Mouse (Mus musculus) kidney, postnatal 0 days (tissue): Measurements from ENCODE around the gene Atp1a2. TPM values are rescaled to one million over a fixed set of nuclear protein-coding genes. Genes with fewer than 3 reads are reported as not detected.
"Not testable (repeated sequence)": the region's sequence is repeated elsewhere in the genome, so short reads cannot be mapped to it uniquely, and the experiment has no call there.

Experiments
- ATAC-seq: fragments of 200-750 bp; cut with Nextera tagmentation; replicated peaks from 2 replicates; pipeline ENCODE4 v1.8.0; 2017; ENCODE audit warnings: low read depth, moderate number of reproducible peaks, moderate TSS enrichment, moderate library complexity; ENCODE audit not compliant: low FRiP score
- DNase-seq: peaks from one replicate; pipeline ENCODE4 v3.0.0-alpha.2; 2016; ENCODE audit warnings: low spot score
- H3K27ac ChIP-seq: fragments of 300-500 bp; sonication (generic); 2 replicates; pipeline ENCODE4 v1.5.1; 2014; ENCODE audit warnings: mild to moderate bottlenecking
- H3K27me3 ChIP-seq: fragments of 300-500 bp; sonication (generic); 2 replicates; pipeline ENCODE4 v1.6.1; 2014; ENCODE audit warnings: low read length, mixed read lengths; ENCODE audit not compliant: insufficient read depth
- H3K36me3 ChIP-seq: fragments of 300-500 bp; sonication (generic); 2 replicates; pipeline ENCODE4 v1.6.1; 2014; ENCODE audit warnings: low read length, mixed read lengths; ENCODE audit not compliant: insufficient read depth
- H3K4me1 ChIP-seq: fragments of 300-500 bp; sonication (generic); replicated peaks from 2 replicates; pipeline ENCODE4 v1.6.1; 2014; ENCODE audit warnings: antibody characterized with exemption, low read length, mixed read lengths; ENCODE audit not compliant: insufficient read depth
- H3K4me2 ChIP-seq: fragments of 300-500 bp; sonication (generic); 2 replicates; pipeline ENCODE4 v1.6.1; 2014; ENCODE audit warnings: mild to moderate bottlenecking, low read length, moderate library complexity, mixed read lengths
- H3K4me3 ChIP-seq: fragments of 300-500 bp; sonication (generic); replicated peaks from 2 replicates; pipeline ENCODE4 v1.5.1; 2014; ENCODE audit warnings: low read depth, low read length
- H3K9ac ChIP-seq: fragments of 300-500 bp; sonication (generic); 2 replicates; pipeline ENCODE4 v1.6.1; 2014; ENCODE audit warnings: low read depth, low read length
- H3K9me3 ChIP-seq: fragments of 300-500 bp; sonication (generic); replicated peaks from 2 replicates; pipeline ENCODE4 v1.6.1; 2016; ENCODE audit warnings: low read length, inconsistent platforms, mixed read lengths
- CTCF ChIP-seq: IDR thresholded peaks from 2 replicates; pipeline ENCODE4 v1.5.1; 2016; ENCODE audit warnings: antibody characterized with exemption, low read depth, mild to moderate bottlenecking, moderate library complexity
- WGBS: fragments of 180-500 bp; shearing (Covaris S2); extraction: QIAGEN DNeasy Blood & Tissue Kit; methylation state at CpG from one replicate; pipeline ENCODE4 v1.1.7; 2014; 5-methylcytosine and 5-hydroxymethylcytosine counted together
- polyA plus RNA-seq: library from polyadenylated mRNA; unstranded; fragments of >200 nt; fragmentation: Nextera tagmentation; extraction: Ambion mirVana; gene quantifications from 2 replicates; pipeline ENCODE4 v1.2.1, GENCODE M21; 2015

Atp1a2 gene
- polyA plus RNA-seq, 1 experiment from 2014 or later = 1.6 TPM

DNA sequence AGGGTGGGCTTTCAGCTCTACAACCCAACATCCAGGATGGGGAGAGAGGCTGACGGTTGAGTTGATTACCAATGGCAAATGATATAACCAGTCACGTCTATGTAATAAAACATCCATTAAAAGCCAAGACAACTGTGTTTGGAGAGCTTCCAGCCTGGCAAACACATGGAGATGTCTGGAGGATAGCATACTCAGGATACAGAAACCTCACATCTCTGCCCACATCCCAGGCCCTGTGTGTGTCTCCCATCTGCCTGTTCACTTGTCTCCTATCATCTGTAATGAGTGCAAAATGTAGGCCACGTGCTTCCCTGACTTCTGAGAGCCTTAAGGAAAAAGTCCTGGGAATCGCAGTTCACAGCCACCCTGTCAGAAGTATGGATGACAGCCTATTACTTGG, 50.6 kb downstream of the Atp1a2 start:
- no peak overlapping the region for H3K4me3 ChIP-seq
- no peak for DNase-seq
- 67% methylated on average over 4 of the region's 4 CpGs for WGBS
- no peaks in the 10 kb centered on the region for H3K36me3 ChIP-seq
- ATAC-seq = no peak
- TF ChIP-seq CTCF = no peak
- H3K27ac ChIP-seq = no peak overlapping the region
- no peaks in the 10 kb centered on the region for H3K27me3 ChIP-seq
- no peak overlapping the region for H3K9ac ChIP-seq
- H3K4me2 ChIP-seq = no peak overlapping the region
- H3K4me1 ChIP-seq = 0 out of 2 replicates have a peak, but pooled peaks cover 4% of the 10 kb centered on the region
- H3K9me3 ChIP-seq = no peaks in the 10 kb centered on the region

DNA sequence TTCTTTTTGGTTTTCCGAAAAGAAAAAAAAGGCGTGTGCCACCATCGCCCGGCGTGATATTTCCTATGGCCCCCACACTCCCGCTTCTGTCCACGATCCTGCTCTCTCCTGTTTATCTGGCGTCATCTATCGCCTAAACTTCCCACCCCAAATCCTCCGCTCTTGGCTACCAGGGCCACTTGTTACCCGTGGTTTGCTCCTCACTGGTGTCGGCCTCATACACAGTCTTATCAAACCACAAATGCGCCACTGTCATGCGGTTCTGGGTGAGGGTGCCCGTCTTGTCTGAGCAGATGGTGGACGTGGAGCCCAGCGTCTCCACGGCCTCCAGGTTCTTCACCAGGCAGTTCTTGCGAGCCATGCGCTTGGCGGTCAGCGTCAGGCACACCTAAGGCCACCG, 53.2 kb downstream of the Atp1a2 start:
- H3K9ac ChIP-seq, H3K9me3 ChIP-seq, ATAC-seq, DNase-seq, H3K27me3 ChIP-seq, H3K4me2 ChIP-seq, H3K36me3 ChIP-seq, H3K27ac ChIP-seq, H3K4me3 ChIP-seq, H3K4me1 ChIP-seq: not testable (repeated sequence)
- WGBS = 50% methylated on average over 23 of the region's 23 CpGs

DNA sequence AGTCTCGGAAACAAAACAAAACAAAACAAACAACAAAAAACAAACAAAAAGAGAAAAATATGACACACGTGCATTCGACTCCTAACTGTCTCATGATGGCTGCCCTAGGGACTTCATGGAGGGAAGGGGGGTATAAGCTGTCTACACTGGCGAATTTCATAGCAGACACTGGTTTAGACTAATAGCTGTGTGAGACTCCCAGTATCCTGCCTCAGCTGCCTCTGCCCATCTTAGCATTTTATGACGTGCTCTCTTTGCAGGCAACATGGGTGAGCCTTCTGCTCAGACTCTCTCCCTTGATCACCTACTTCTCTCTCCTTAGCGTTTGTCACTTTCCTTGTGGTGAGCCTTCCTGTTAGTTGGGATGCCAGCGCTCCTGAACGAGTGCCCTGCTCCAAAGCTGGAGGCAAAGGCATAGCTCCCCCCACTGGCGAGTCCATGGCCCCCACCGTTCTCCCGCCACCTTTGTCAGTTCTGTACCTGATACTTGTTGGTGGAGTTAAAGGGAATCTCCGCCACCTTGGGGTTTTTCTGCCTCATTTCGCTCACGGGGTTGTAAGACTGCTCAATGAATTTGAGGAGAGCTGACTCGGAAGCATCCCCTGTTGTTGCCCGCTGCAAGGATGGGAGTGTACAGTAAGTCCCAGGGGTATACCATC, 54.2 kb downstream of the Atp1a2 start:
- peaks cover 8% of the 10 kb centered on the region; the same call in 1 of the 2 replicates for H3K4me1 ChIP-seq
- ATAC-seq = no peak
- no peaks in the 10 kb centered on the region for H3K9me3 ChIP-seq
- no peak overlapping the region for H3K9ac ChIP-seq
- no peak overlapping the region for H3K27ac ChIP-seq
- H3K4me3 ChIP-seq = no peak overlapping the region
- no peaks in the 10 kb centered on the region for H3K27me3 ChIP-seq
- no peaks in the 10 kb centered on the region for H3K36me3 ChIP-seq
- 35% methylated on average over 16 of the region's 16 CpGs for WGBS
- peak; percentile 53 for TF ChIP-seq CTCF
- no peak overlapping the region for H3K4me2 ChIP-seq
- DNase-seq = no peak

DNA sequence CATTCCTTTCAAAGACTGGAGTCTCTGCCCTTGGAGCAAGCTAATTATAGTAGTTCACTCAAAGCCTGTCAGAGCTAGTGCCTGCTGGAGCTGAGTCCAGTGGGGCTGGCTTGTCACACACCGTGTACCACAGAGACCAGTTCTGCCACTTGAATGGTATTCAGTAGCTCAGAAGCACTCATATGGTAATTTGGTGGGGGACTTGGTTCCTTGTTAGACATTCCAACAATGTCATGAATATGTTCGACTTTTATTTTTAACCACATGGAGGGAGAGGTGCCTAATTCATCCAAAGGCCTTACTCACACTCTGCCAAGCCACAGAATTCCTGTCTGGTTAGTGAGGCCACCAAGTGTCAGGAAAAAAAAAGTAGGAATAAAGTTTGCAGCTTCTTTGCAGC, 55.5 kb downstream of the Atp1a2 start:
- Histone ChIP-seq H3K4me1 (peaks cover 8% of the 10 kb centered on the region; the same call in 1 of the 2 replicates), H3K27me3 (no peaks in the 10 kb centered on the region), H3K4me3 (no peak overlapping the region), H3K36me3 (no peaks in the 10 kb centered on the region), H3K9ac (no peak overlapping the region), H3K9me3 (no peaks in the 10 kb centered on the region), H3K27ac (peak overlapping the region; percentile 71), H3K4me2 (no peak overlapping the region)
- ATAC-seq (peak; percentile 91), DNase-seq (peak; percentile 53)
- 48% methylated on average over 2 of the region's 2 CpGs for WGBS
- TF ChIP-seq CTCF = no peak

DNA sequence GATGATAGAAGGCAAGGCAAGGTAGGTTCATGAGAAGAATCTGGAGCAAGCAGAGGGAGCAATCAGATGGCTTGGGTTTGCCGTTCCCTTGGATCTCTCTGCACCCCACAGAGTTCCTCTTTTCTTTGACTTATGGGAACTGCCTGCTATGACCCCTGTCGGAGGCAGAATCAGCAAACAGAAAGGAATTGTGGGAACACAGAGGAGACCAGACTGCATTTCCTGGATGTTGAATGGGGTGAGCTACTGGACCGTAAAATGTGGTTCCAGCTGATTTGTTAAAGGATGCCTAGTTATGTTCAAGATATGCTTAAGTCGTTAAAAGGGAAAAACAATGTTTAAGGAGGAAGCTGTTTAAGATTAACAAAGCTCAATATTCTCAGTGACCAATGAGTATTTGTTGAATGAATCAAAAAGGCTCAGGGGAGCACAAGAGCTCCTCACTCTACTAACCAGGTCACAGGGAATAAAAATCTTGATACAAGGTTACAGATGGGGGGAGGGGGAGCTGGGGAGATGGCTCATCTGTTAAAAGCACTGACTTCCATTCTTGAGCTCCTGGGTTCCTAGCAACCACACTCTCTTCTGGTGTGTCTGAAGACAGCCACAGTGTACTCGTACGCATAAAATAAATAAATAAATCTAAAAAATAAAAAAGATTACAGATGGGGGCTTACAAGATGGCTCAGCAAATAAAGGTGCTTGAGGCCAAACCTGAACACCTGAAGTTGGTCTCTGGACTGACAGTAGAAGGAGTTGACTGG, 56.7 kb downstream of the Atp1a2 start:
- no peak; the same call in 1 of the 2 replicates for ATAC-seq
- peak overlapping the region; percentile 71 for H3K27ac ChIP-seq

DNA sequence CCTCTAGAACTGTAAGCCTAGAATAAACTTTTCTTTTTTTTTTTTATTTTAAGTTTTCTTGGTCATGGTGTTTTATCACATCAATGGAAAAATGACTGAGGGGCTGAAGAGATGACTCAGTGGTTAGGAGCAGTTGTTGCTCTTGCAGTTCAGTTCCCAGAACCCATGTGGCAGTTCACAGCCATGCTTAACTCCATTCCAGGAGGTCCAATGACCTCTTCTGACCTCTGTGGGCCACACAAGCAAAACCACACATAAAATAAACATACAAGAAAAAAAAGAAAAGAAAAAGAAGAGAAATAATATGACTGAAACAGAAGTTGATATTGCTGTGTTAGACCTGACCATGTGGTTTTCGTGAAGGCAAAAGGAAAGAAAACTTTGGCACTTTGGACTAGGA, 68.6 kb downstream of the Atp1a2 start:
- Histone ChIP-seq H3K27me3 (no peaks in the 10 kb centered on the region), H3K4me2 (no peak overlapping the region), H3K36me3 (no peaks in the 10 kb centered on the region), H3K27ac (no peak overlapping the region), H3K4me3 (no peak overlapping the region), H3K9me3 (no peaks in the 10 kb centered on the region), H3K4me1 (no peaks in the 10 kb centered on the region), H3K9ac (no peak overlapping the region)
- ATAC-seq (no peak), DNase-seq (no peak)
- TF ChIP-seq CTCF = no peak
- WGBS = 78% methylated on average over 1 of the region's 1 CpGs

More for the DNA sequence above, 56.7 kb downstream of the Atp1a2 start:
- H3K27me3 ChIP-seq = no peaks in the 10 kb centered on the region
- H3K4me3 ChIP-seq = no peak overlapping the region
- H3K9ac ChIP-seq = no peak overlapping the region
- TF ChIP-seq CTCF = peak; percentile 22; the same call in 1 of the 2 replicates
- no peak overlapping the region for H3K4me2 ChIP-seq
- 37% methylated on average over 6 of the region's 6 CpGs for WGBS
- no peaks in the 10 kb centered on the region for H3K36me3 ChIP-seq
- no peaks in the 10 kb centered on the region for H3K9me3 ChIP-seq
- H3K4me1 ChIP-seq = peaks cover 8% of the 10 kb centered on the region; the same call in 1 of the 2 replicates
- DNase-seq = peak; percentile 52
